Mouse (Mus musculus) liver, embryonic 13.5 days (tissue): ENCODE measurements around the gene Anp32a. TPM values are rescaled to one million over a fixed set of nuclear protein-coding genes. Genes with fewer than 3 reads are reported as not detected.

Source experiments
- ATAC-seq: fragments of 200-750 bp; cut with Nextera tagmentation; 2 replicates; pipeline ENCODE4 v1.8.0; 2017; ENCODE audit warnings: low read depth, mild to moderate bottlenecking, moderate number of reproducible peaks, moderate library complexity
- DNase-seq: peaks from one replicate; pipeline ENCODE4 v3.0.0; 2022
- H3K27ac ChIP-seq: fragments of 300-500 bp; sonication (generic); 2 replicates; pipeline ENCODE4 v1.5.1; 2015; ENCODE audit warnings: moderate library complexity, mild to moderate bottlenecking, inconsistent platforms
- H3K27me3 ChIP-seq: fragments of 300-500 bp; sonication (generic); 2 replicates; pipeline ENCODE4 v1.6.1; 2015; ENCODE audit warnings: mild to moderate bottlenecking, inconsistent platforms
- H3K36me3 ChIP-seq: fragments of 300-500 bp; sonication (generic); 2 replicates; pipeline ENCODE4 v1.6.1; 2015; ENCODE audit warnings: mild to moderate bottlenecking, inconsistent platforms
- H3K4me1 ChIP-seq: fragments of 300-500 bp; sonication (generic); replicated peaks from 2 replicates; pipeline ENCODE4 v1.6.1; 2015; ENCODE audit warnings: inconsistent platforms
- H3K4me2 ChIP-seq: fragments of 300-500 bp; sonication (generic); 2 replicates; pipeline ENCODE4 v1.6.1; 2015; ENCODE audit warnings: inconsistent platforms, mild to moderate bottlenecking, moderate library complexity
- H3K4me3 ChIP-seq: fragments of 300-500 bp; sonication (generic); replicated peaks from 2 replicates; pipeline ENCODE4 v1.5.1; 2015; ENCODE audit warnings: mild to moderate bottlenecking, inconsistent platforms
- H3K9ac ChIP-seq: fragments of 300-500 bp; sonication (generic); 2 replicates; pipeline ENCODE4 v1.6.1; 2015; ENCODE audit warnings: mild to moderate bottlenecking, inconsistent platforms
- H3K9me3 ChIP-seq: fragments of 300-500 bp; sonication (generic); replicated peaks from 2 replicates; pipeline ENCODE4 v1.6.1; 2016; ENCODE audit warnings: inconsistent platforms
- WGBS: fragments of 180-500 bp; shearing (Covaris S2); methylation state at CpG from one replicate; pipeline ENCODE4 v1.1.7; 2015; ENCODE audit not compliant: insufficient replicate concordance; 5-methylcytosine and 5-hydroxymethylcytosine counted together
- polyA plus RNA-seq: library from polyadenylated mRNA; unstranded; fragments of >200 nt; fragmentation: Nextera tagmentation; extraction: Ambion mirVana; gene quantifications from 2 replicates; pipeline ENCODE4 v1.2.1, GENCODE M21; 2015

The Anp32a gene
- polyA plus RNA-seq, 1 experiment from 2014 or later: 102 TPM

DNA sequence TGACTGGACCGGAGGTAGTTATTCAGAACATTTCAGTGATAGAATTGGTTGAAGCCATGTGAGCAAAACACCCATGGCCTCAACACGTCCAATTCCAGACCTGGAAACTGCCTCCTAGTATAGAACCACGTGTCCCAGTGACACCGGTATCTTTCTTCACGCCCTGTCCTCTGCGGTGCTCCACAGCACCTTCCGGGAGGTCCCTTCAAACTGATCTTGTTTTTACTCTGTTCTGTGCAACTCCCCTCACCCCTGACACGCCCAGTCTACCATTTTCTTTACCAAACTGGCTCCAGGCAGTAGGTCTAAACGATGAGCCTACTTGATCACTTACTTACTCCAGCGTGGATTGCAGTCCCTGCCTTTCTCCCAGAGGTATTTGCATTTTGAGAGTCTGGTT lies 7.0 kb downstream of the Anp32a start:
- H3K36me3 ChIP-seq: peaks cover 6% of the 10 kb centered on the region
- no peak overlapping the region for H3K27ac ChIP-seq
- no peaks in the 10 kb centered on the region for H3K9me3 ChIP-seq
- H3K9ac ChIP-seq: no peak overlapping the region
- no peak overlapping the region for H3K4me3 ChIP-seq
- ATAC-seq (no peak), DNase-seq (no peak)
- peaks cover 86% of the 10 kb centered on the region for H3K4me1 ChIP-seq
- WGBS: 63% methylated on average over 10 of the region's 10 CpGs
- H3K27me3 ChIP-seq: no peaks in the 10 kb centered on the region
- no peak overlapping the region for H3K4me2 ChIP-seq

DNA sequence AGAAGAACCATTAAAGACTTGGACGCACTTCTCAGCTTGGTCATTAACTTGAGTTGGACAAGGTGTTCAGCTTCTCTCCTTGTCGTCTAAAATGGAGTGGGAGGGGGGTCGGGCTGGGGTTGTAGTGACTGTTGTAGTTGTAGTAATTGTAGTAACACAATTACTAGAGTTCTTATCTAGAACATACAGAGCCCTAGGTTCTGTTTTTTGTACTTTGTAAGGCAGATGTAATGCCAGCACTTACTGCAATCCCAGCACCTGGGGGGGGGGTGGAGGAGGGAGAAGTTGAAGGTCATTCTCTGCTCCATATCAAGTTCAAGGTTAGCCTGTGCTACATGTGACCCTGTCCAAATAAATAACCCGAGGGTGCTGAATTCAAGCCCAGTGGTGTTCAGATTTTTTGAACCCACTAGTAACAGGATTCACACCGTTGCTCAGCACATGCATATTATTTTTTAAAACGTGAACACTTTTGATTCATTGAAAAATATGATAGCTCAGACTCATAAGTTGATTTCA lies 7.4 kb downstream of the Anp32a start:
- peaks cover 6% of the 10 kb centered on the region for H3K36me3 ChIP-seq
- no peaks in the 10 kb centered on the region for H3K27me3 ChIP-seq
- H3K9ac ChIP-seq: no peak overlapping the region
- no peak overlapping the region for H3K4me2 ChIP-seq
- no peak overlapping the region for H3K27ac ChIP-seq
- no peaks in the 10 kb centered on the region for H3K9me3 ChIP-seq
- 56% methylated on average over 6 of the region's 6 CpGs for WGBS
- DNase-seq (no peak), ATAC-seq (no peak)
- no peak overlapping the region for H3K4me3 ChIP-seq
- H3K4me1 ChIP-seq: peaks cover 90% of the 10 kb centered on the region

DNA sequence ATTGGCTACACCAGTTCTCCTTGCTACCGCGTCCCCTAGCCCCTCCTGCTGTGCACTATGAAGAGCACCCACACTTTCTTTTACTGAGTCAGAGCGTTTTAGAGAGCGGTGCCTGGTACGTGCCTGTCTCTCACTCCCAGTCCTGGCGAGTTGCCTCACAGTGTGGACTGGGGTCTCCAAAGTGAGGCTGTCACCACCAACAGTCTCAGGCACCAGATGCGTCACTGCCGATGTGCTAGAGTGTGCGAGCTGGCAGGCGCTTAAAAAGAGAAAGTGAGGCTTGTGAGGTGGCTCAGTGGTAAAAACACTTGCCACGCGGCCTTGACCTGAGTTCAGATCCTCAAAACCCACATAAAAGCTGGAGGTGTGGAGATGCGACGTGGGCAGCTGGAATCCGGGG lies 8.2 kb downstream of the Anp32a start:
- Histone ChIP-seq H3K4me3 (no peak overlapping the region), H3K4me1 (peaks cover 96% of the 10 kb centered on the region), H3K36me3 (peaks cover 6% of the 10 kb centered on the region), H3K9me3 (no peaks in the 10 kb centered on the region), H3K27me3 (no peaks in the 10 kb centered on the region), H3K9ac (no peak overlapping the region), H3K27ac (no peak overlapping the region), H3K4me2 (no peak overlapping the region)
- WGBS: 73% methylated on average over 15 of the region's 15 CpGs
- DNase-seq (no peak), ATAC-seq (no peak)

- H3K4me1 ChIP-seq: peaks cover 96% of the 10 kb centered on the region
- 51% methylated on average over 2 of the region's 2 CpGs for WGBS
- H3K4me2 ChIP-seq: no peak overlapping the region
- DNase-seq (no peak), ATAC-seq (no peak)
- H3K9ac ChIP-seq: no peak overlapping the region
- no peak overlapping the region for H3K4me3 ChIP-seq
- no peaks in the 10 kb centered on the region for H3K27me3 ChIP-seq
- no peak overlapping the region for H3K27ac ChIP-seq
- peaks cover 15% of the 10 kb centered on the region for H3K36me3 ChIP-seq
- no peaks in the 10 kb centered on the region for H3K9me3 ChIP-seq
Measured at GRCm38 (mm10) chr9:62350721-62351120, 9.6 kb downstream of the Anp32a start.

DNA sequence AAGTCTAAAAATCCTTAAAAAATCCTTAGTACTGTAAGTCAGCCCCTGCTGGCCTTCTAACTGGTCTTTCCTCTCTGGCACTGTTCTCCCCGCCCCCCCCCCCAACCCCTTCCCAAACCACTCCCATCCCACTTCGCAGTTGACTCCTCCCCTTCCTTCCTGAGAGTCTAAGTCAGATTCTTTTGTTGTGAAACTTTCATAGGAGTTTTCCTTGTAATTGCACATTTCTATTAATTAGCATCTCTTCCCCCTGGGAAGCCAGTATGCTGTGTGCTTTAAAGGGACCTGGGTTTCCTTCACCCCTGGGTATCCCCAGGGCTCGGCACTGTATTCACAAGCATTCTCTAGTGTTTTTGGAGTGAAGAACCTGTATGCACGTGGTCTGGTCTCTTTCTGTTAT lies 10.1 kb downstream of the Anp32a start:
- DNase-seq (no peak), ATAC-seq (no peak)
- no peaks in the 10 kb centered on the region for H3K9me3 ChIP-seq
- H3K36me3 ChIP-seq: peaks cover 20% of the 10 kb centered on the region
- no peak overlapping the region for H3K27ac ChIP-seq
- no peaks in the 10 kb centered on the region for H3K27me3 ChIP-seq
- H3K4me2 ChIP-seq: no peak overlapping the region
- peaks cover 96% of the 10 kb centered on the region for H3K4me1 ChIP-seq
- no peak overlapping the region for H3K9ac ChIP-seq
- WGBS: 32% methylated on average over 4 of the region's 4 CpGs
- no peak overlapping the region for H3K4me3 ChIP-seq

DNA sequence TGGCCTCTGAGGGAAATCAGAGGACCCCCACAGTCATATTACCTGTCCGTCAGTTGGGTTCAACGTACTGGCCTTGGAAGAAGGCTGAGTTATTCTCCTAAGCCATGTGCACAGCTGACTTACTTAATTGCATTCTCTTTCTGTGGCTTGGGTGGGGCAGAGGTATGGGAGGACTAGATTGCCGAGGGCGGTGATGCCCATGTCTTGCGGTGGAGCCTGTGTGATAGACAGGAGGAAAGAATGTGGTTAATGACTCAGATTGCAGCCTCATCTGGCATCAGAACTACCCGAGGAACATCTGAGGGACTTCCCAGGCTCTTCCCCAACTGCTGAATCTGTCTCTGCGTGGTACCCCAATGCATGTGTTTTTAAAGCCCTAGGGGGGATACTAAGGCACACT lies 12.7 kb downstream of the Anp32a start:
- 16% methylated on average over 7 of the region's 7 CpGs for WGBS
- DNase-seq: peak; percentile 74
- no peaks in the 10 kb centered on the region for H3K27me3 ChIP-seq
- no peak overlapping the region for H3K4me3 ChIP-seq
- peaks cover 32% of the 10 kb centered on the region for H3K36me3 ChIP-seq
- peak; percentile 92 for ATAC-seq
- H3K9ac ChIP-seq: 0 out of 2 replicates have a peak overlapping the region, but pooled peaks have one; percentile 35
- H3K4me1 ChIP-seq: peaks cover 96% of the 10 kb centered on the region
- H3K9me3 ChIP-seq: no peaks in the 10 kb centered on the region
- peak overlapping the region; percentile 61 for H3K27ac ChIP-seq
- H3K4me2 ChIP-seq: peak overlapping the region; percentile 45

DNA sequence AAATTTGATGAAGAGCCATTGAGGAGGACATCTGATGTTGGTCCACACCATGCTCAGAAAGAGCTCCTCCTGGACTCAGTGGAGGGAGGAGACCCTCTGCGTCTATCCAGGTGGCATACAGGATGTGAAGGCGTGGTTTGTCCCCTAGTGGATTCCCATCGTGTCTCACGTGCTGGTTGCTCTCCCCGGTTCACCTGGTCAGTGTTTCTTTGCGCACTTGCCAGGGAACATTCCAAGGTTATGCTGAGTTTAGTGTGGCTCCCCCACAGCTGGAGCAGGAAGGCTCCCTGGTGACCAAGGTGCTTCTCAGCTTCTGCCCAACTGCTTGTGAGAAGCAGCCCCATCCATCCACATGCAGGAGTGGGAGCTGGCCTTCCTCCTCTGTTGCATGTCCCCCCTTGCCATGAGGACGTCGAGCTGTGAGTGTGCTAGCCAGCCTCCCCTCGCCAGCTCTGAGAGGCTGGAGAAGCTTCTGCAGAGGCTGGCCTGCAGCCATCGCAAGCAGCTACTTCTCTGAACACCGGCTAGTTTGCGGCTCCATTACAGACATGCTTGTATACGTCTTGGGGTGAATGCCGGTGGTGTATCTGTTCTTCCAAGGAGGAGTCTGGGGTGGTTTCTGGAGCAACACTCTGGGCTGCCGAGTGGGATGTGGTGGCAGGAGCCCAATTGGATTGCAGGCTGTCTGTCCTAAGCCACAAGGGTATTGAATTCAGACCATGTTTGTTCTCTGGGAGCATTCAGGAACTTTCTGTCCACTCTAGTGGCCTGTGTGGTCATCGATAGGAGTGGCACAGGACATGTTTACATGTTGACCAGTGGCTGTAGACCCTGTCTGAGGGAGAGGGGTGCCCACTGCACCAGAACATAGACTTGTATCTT lies 14.0 kb downstream of the Anp32a start:
- no peak for DNase-seq
- H3K4me1 ChIP-seq: peaks cover 96% of the 10 kb centered on the region
- WGBS: 75% methylated on average over 16 of the region's 16 CpGs
- no peak overlapping the region for H3K9ac ChIP-seq
- H3K4me3 ChIP-seq: no peak overlapping the region
- ATAC-seq: no peak
- H3K9me3 ChIP-seq: no peaks in the 10 kb centered on the region
- H3K36me3 ChIP-seq: peaks cover 44% of the 10 kb centered on the region
- H3K27ac ChIP-seq: no peak overlapping the region
- no peaks in the 10 kb centered on the region for H3K27me3 ChIP-seq
- no peak overlapping the region for H3K4me2 ChIP-seq

GRCm38 (mm10) chr9:62355763-62356162 lies 14.7 kb downstream of the Anp32a start:
- Histone ChIP-seq H3K27ac (no peak overlapping the region), H3K27me3 (no peaks in the 10 kb centered on the region), H3K36me3 (peaks cover 47% of the 10 kb centered on the region), H3K9ac (no peak overlapping the region), H3K4me2 (no peak overlapping the region), H3K4me1 (peaks cover 96% of the 10 kb centered on the region), H3K9me3 (no peaks in the 10 kb centered on the region), H3K4me3 (no peak overlapping the region)
- ATAC-seq (no peak), DNase-seq (no peak)
- WGBS: 86% methylated on average over 6 of the region's 6 CpGs

- Histone ChIP-seq H3K27ac (peak overlapping the region; percentile 9; the same call in 1 of the 2 replicates), H3K9me3 (no peaks in the 10 kb centered on the region), H3K27me3 (no peaks in the 10 kb centered on the region), H3K36me3 (peaks cover 47% of the 10 kb centered on the region), H3K4me2 (no peak overlapping the region), H3K4me3 (no peak overlapping the region), H3K9ac (no peak overlapping the region), H3K4me1 (peaks cover 99% of the 10 kb centered on the region)
- 62% methylated on average over 8 of the region's 8 CpGs for WGBS
- DNase-seq (no peak), ATAC-seq (no peak)
Measured at GRCm38 (mm10) chr9:62357593-62357992, 16.5 kb downstream of the Anp32a start.

DNA sequence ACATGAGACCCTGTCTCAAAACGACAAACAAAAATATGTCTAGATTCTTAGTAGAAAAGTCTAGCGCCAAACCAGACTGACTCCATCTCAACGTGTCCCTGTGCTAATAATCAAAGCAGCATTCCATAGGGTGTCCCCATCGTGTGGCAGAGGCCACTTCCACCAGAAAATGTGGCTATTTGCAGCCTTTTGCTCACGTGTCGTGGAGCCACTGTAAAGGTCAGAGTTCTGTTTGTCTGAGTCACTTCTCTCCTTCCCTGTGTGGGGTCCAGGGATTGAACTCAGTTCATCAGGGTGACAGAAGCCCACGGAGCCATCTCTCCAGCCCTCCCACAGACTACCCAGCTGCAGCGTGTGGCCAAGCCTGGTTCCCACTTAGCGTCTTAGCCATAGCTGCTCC lies 17.8 kb downstream of the Anp32a start:
- Histone ChIP-seq H3K9me3 (no peaks in the 10 kb centered on the region), H3K4me3 (no peak overlapping the region), H3K27ac (no peak overlapping the region), H3K4me2 (no peak overlapping the region), H3K9ac (no peak overlapping the region), H3K36me3 (peaks cover 47% of the 10 kb centered on the region), H3K27me3 (no peaks in the 10 kb centered on the region), H3K4me1 (peaks cover 100% of the 10 kb centered on the region)
- DNase-seq (no peak), ATAC-seq (no peak)
- 70% methylated on average over 9 of the region's 9 CpGs for WGBS

GRCm38 (mm10) chr9:62360889-62361288 lies 19.8 kb downstream of the Anp32a start:
- H3K4me3 ChIP-seq: no peak overlapping the region
- no peaks in the 10 kb centered on the region for H3K9me3 ChIP-seq
- H3K4me2 ChIP-seq: no peak overlapping the region
- H3K9ac ChIP-seq: no peak overlapping the region
- no peak for DNase-seq
- H3K27ac ChIP-seq: no peak overlapping the region
- 43% methylated on average over 4 of the region's 4 CpGs for WGBS
- no peak for ATAC-seq
- no peaks in the 10 kb centered on the region for H3K27me3 ChIP-seq
- H3K36me3 ChIP-seq: peaks cover 36% of the 10 kb centered on the region
- H3K4me1 ChIP-seq: peaks cover 100% of the 10 kb centered on the region
